Mouse (Mus musculus): ENCODE data around the gene Gm2035. TPM values are rescaled to one million over a fixed set of nuclear protein-coding genes. Genes with fewer than 3 reads are reported as not detected.
"Not testable (repeated sequence)": the region's sequence is repeated elsewhere in the genome, so short reads cannot be mapped to it uniquely, and the experiment has no call there.

Gm2035 gene
- not detected for total RNA-seq (2021)
- long read RNA-seq, experiment 1: 0 reads
- long read RNA-seq, experiment 2: 0 reads

DNA sequence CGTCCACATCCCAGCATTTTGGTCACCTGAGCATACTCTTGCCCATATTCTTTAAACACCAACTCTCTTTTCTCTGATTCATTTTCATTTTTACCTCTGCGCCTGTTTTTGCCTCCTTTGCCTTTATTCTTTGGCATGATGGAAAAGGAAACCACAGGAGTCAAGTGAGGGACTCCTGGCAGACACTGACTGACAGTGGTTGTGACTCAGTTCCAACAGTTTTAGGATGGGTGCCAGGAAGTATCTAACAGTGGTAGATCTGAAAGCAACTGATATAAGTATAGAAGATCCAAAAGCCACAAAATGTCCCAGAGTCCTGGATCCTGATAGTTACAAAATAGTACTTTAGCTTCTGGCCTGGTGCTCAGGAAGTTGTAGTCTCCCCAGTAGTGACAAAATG lies at the start of gene Gm2035:
Gene Gm2035, minus strand, starts transcription at position 137 of the 400 bp plus-strand sequence.
- not testable (repeated sequence) for DNase-seq

DNA sequence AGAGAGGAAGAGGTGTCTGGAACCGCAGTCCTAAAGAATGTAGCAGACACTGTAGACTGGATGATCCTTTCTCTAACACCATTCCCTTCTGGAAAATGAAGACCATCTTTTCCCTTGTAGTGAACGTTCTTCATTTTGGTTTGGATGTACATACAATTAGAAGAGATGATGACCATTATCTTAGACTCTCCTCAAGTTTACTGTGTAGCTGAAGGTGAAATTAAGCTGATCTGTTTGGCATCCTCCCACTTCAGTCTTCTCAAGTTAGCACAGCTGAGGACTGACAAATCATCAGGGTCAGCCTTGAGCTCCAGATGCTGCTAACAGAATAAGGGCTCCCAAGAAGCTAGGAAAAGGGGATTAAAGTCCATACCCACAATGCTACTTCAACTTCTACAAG lies 34.1 kb upstream of the Gm2035 start, which contains the start of gene Gm2042:
Gene Gm2042, plus strand, starts transcription at position 301 of the 400 bp plus-strand sequence.
- not testable (repeated sequence) for DNase-seq

GRCm38 (mm10) chr12:87895070-87895469 lies 24.6 kb downstream of the Gm2035 start, which contains the start of gene Gm2022:
Gene Gm2022, plus strand, starts transcription at chr12:87895370.
- DNase-seq: not testable (repeated sequence)

DNA sequence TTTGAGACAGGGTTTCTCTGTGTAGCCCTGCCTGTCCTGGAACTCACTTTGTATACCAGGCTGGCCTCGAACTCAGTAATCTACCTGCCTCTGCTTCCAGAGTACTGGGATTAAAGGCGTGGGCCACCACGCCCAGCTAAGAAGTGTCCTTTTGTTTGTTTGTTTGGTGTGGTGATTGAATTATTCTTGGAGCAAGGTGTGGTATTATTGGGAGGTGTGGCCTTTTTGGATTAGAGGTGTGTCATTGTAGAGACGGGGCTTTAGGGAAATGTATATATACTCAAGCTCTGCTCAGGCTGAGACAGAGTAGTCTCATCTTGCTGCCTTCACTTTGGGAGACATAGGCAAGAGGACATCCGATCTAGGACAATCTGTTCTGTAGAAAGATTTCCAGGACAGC lies 45.9 kb downstream of the Gm2035 start, which contains the start of gene Gm2016:
Gene Gm2016, plus strand, starts transcription at position 301 of the 400 bp plus-strand sequence.
- DNase-seq: not testable (repeated sequence)

Other genes with a start within 250 kb of the Gm2035 start
- gene Gm21319, start 144.1 kb downstream of the Gm2035 start, total RNA-seq (2021): not detected
- not detected for gene Gm21936, start 124.3 kb downstream of the Gm2035 start, total RNA-seq (2021)
- not detected for gene BB287469, start 103.3 kb downstream of the Gm2035 start, total RNA-seq (2021)
- not detected for gene Gm2001, start 77.5 kb downstream of the Gm2035 start, total RNA-seq (2021)
- gene Gm2016, start 45.8 kb downstream of the Gm2035 start, total RNA-seq (2021): not detected
- gene Gm2022, start 24.5 kb downstream of the Gm2035 start, total RNA-seq (2021): not detected
- gene Gm2042, start 34.2 kb upstream of the Gm2035 start, total RNA-seq (2021): not detected
- gene Gm2075, start 92.0 kb upstream of the Gm2035 start, total RNA-seq (2021): not detected
- not detected for gene Gm6803, start 98.9 kb upstream of the Gm2035 start, total RNA-seq (2021)
- gene Gm2056, start 107.1 kb upstream of the Gm2035 start, total RNA-seq (2021): not detected
- gene Gm16368, start 163.8 kb upstream of the Gm2035 start, total RNA-seq (2021): not detected